Mouse (Mus musculus): Measurements from ENCODE around the gene Arl8b.
A peak's percentile ranks its signal among the peaks of the same experiment; 100 is the strongest.

The Arl8b gene

GRCm38 (mm10) chr6:108784796-108785195 lies 1.9 kb downstream of the Arl8b start:
- peak; percentile 16 for DNase-seq (ENCODE audit: low spot score)

- DNase-seq (ENCODE audit: low spot score), result no peak
These were observed 2.7 kb downstream of the Arl8b start for GRCm38 (mm10) chr6:108785551-108785950.

GRCm38 (mm10) chr6:108791498-108791897 lies 8.6 kb downstream of the Arl8b start:
- DNase-seq (ENCODE audit: low spot score), result no peak

GRCm38 (mm10) chr6:108795912-108796311 lies 13.0 kb downstream of the Arl8b start:
- no peak for DNase-seq (ENCODE audit: low spot score)

- DNase-seq (ENCODE audit: low spot score), result peak; percentile 20
These were observed 13.8 kb downstream of the Arl8b start for GRCm38 (mm10) chr6:108796706-108797105.

- DNase-seq (ENCODE audit: low spot score), result no peak
These were observed 22.3 kb downstream of the Arl8b start for GRCm38 (mm10) chr6:108805194-108805593.

- no peak for DNase-seq (ENCODE audit: low spot score)
These were observed 23.0 kb downstream of the Arl8b start for GRCm38 (mm10) chr6:108805871-108806270.

- no peak for DNase-seq (ENCODE audit: low spot score)
These were observed 24.5 kb downstream of the Arl8b start for GRCm38 (mm10) chr6:108807446-108807845.

- DNase-seq (ENCODE audit: low spot score), result no peak
These were observed 25.9 kb downstream of the Arl8b start for GRCm38 (mm10) chr6:108808786-108809185.

GRCm38 (mm10) chr6:108810237-108810636 lies 27.3 kb downstream of the Arl8b start:
- no peak for DNase-seq (ENCODE audit: low spot score)

- no peak for DNase-seq (ENCODE audit: low spot score)
These were observed 29.2 kb downstream of the Arl8b start for GRCm38 (mm10) chr6:108812134-108812533.

GRCm38 (mm10) chr6:108817510-108817909 lies 34.6 kb downstream of the Arl8b start:
- DNase-seq (ENCODE audit: low spot score), result no peak

- DNase-seq (ENCODE audit: low spot score), result no peak
These were observed 42.1 kb downstream of the Arl8b start for GRCm38 (mm10) chr6:108824816-108825545.

GRCm38 (mm10) chr6:108826070-108826469 lies 43.2 kb downstream of the Arl8b start:
- DNase-seq (ENCODE audit: low spot score), result no peak

- DNase-seq (ENCODE audit: low spot score), result peak; percentile 17
These were observed 44.5 kb downstream of the Arl8b start for GRCm38 (mm10) chr6:108827336-108827920.

GRCm38 (mm10) chr6:108828234-108828868 lies 45.5 kb downstream of the Arl8b start, which contains the start of gene Edem1:
Edem1 (plus strand) TSS chr6:108828641.
- peak; percentile 98 for DNase-seq (ENCODE audit: low spot score)

- DNase-seq (ENCODE audit: low spot score), result peak; percentile 40
These were observed 46.0 kb downstream of the Arl8b start for GRCm38 (mm10) chr6:108828872-108829271.

- DNase-seq (ENCODE audit: low spot score), result peak; percentile 44
These were observed 46.8 kb downstream of the Arl8b start for GRCm38 (mm10) chr6:108829386-108830370.

GRCm38 (mm10) chr6:108832170-108832569 lies 49.3 kb downstream of the Arl8b start:
- DNase-seq (ENCODE audit: low spot score), result no peak

- no peak for DNase-seq (ENCODE audit: low spot score)
These were observed 50.1 kb downstream of the Arl8b start for GRCm38 (mm10) chr6:108832989-108833388.

- DNase-seq (ENCODE audit: low spot score), result no peak
These were observed 51.2 kb downstream of the Arl8b start for GRCm38 (mm10) chr6:108833963-108834697.

Data from embryo, embryonic 10.5 days (tissue).